Mouse (Mus musculus) frontal cortex, postnatal 36 days (tissue): ENCODE measurements around the gene Klrb1c.
"Not testable (repeated sequence)": the region's sequence is repeated elsewhere in the genome, so short reads cannot be mapped to it uniquely, and the experiment has no call there.

ENCODE experiments used
- DNase-seq, 2 experiments: peaks; one replicate each; pipeline ENCODE4 v3.0.0; 2022; ENCODE audit warnings: low spot score in 2 of 2

Gene Klrb1c

GRCm38 (mm10) chr6:128797936-128798771 is 9.1 kb upstream of the Klrb1c start:
- DNase-seq, result peak; percentile 3 to 18

- DNase-seq, result no peak
These were observed 8.3 kb upstream of the Klrb1c start for GRCm38 (mm10) chr6:128797185-128797905.

- DNase-seq, result no peak
These were observed 7.4 kb upstream of the Klrb1c start for GRCm38 (mm10) chr6:128796321-128796955.

- no peak for DNase-seq
These were observed 4.7 kb upstream of the Klrb1c start for GRCm38 (mm10) chr6:128793734-128794133.

- DNase-seq, result not testable (repeated sequence)
These were observed 1.5 kb upstream of the Klrb1c start for GRCm38 (mm10) chr6:128790491-128790994.

GRCm38 (mm10) chr6:128788517-128788916 is 498 bp downstream of the Klrb1c start:
- no peak for DNase-seq

GRCm38 (mm10) chr6:128786396-128786795 is 2.6 kb downstream of the Klrb1c start:
- not testable (repeated sequence) for DNase-seq

- no peak for DNase-seq
These were observed 19.3 kb downstream of the Klrb1c start for GRCm38 (mm10) chr6:128769481-128770253.

- no peak for DNase-seq
These were observed 21.0 kb downstream of the Klrb1c start for GRCm38 (mm10) chr6:128768047-128768446.

- not testable (repeated sequence) for DNase-seq
These were observed 22.3 kb downstream of the Klrb1c start for GRCm38 (mm10) chr6:128766486-128767254.

- DNase-seq, result no peak
These were observed 23.8 kb downstream of the Klrb1c start for GRCm38 (mm10) chr6:128765211-128765610.

GRCm38 (mm10) chr6:128764598-128764997 is 24.4 kb downstream of the Klrb1c start:
- DNase-seq, result no peak

- peak; percentile 97 to 99 for DNase-seq
These were observed 25.1 kb downstream of the Klrb1c start for GRCm38 (mm10) chr6:128763736-128764523.

- not testable (repeated sequence) for DNase-seq
These were observed 25.9 kb downstream of the Klrb1c start for GRCm38 (mm10) chr6:128762892-128763670.

GRCm38 (mm10) chr6:128761144-128761540 is 27.9 kb downstream of the Klrb1c start:
- DNase-seq, result no peak

GRCm38 (mm10) chr6:128760416-128761143 is 28.4 kb downstream of the Klrb1c start:
- DNase-seq, result peak; percentile 91 to 95

- peak; percentile 98 for DNase-seq
These were observed 29.0 kb downstream of the Klrb1c start for GRCm38 (mm10) chr6:128760016-128760415.

- no peak for DNase-seq
These were observed 29.6 kb downstream of the Klrb1c start for GRCm38 (mm10) chr6:128759221-128759950.
